Mouse (Mus musculus): ENCODE results near the gene Tmem45a. TPM values are rescaled to one million over a fixed set of nuclear protein-coding genes. Genes with fewer than 3 reads are reported as not detected.
"Not testable (repeated sequence)": the region's sequence is repeated elsewhere in the genome, so short reads cannot be mapped to it uniquely, and the experiment has no call there.

Tmem45a gene
- total RNA-seq (2014; fragmentation: Nextera tagmentation) (not detected in 2 replicates), total RNA-seq (2017) (not detected in 2 replicates)

DNA sequence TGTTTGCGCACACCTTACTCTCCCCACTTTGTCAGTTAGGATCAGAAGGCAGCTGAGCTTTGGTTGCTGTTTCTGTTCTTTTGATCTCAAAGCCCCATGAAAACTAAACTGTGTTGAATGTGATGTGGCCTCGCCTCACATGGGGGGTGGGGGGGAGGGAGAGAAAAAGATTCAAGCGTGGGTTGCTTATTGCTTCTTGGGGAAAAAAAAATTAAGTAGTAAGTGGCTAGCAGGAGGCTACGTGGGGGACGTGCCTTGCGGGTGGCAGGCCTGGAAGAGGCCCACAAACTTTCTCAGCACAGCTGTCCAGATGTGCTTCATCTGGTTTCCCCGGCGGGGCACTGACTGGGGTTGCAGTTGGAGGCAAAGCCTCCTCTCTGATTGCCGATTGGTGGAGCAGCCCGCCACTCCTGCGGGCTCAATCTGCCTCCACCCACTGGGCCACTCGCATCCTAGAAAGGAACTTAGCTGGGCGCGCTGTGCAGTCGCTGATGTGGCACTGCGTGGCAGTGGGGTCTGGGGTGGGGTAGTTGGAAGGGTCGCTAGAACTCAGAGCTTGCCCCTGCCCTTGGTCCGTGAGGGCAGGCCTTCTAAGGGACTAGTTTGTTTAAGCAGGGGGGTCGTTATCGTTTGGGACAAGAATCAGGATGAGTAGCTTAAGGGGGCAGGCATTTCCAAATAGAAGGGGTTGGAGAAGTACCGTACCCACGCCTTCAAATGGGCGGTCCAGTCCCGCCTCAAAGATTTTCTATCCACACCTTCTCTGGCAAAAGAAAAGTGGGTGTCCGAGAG lies at the start of gene Tmem45a:
Gene Tmem45a (minus strand): TSS at position 343 of the 792 bp plus-strand sequence.
- ATAC-seq (replicated peaks; ENCODE audit: low FRiP score, low TSS enrichment, poor library complexity, severe bottlenecking): peak; percentile 99

DNA sequence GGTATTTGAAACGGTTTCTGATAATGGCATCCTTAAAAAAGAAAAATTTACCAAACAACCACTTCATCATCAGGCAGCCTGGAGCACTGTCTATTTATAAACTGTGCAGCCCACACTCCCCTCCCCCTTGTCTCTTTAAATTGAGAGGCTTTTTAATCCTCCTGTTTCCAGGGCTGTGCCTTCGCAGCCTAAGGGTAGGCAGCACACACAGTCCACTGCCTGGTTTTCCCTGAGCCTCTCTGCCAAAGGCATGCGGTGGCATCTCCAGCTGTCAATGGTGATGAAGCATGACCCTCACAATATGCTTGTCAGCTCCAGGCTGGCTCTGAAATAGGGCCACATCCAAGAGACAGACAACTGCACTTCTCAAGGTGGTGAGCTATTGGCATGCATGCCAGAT lies 42.1 kb upstream of the Tmem45a start, which contains the start of gene Lnp1:
Gene Lnp1 (minus strand): TSS at position 39 of the 400 bp plus-strand sequence.
- ATAC-seq (replicated peaks; ENCODE audit: low FRiP score, low TSS enrichment, poor library complexity, severe bottlenecking): no peak

DNA sequence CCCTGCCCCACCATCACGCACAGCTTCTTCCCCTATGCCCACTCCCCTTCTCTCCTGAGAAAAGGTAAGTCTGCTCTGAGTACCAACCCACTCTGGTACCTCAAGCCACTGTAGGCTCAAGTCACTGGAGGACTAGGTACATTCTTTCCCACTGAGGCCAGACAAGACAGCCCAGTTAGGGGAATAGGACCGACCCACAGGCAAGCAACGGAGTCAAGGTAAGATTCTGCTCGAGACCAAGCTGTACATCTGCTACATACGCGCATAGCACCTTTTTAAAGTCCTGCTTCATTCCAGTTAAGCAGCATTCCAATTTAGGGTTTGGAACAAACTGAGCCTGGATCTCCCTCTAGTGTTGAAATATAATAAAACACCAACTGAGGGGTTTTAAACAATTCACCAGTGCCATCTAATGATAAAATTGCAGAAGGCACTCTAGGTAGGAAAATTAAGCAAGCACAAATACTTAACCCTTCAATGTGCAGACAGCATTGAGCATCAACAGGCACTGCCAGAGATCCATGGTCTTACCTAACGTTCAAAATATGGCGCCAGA lies 34.2 kb upstream of the Tmem45a start:
- ATAC-seq (replicated peaks; ENCODE audit: low FRiP score, low TSS enrichment, poor library complexity, severe bottlenecking): peak; percentile 91

DNA sequence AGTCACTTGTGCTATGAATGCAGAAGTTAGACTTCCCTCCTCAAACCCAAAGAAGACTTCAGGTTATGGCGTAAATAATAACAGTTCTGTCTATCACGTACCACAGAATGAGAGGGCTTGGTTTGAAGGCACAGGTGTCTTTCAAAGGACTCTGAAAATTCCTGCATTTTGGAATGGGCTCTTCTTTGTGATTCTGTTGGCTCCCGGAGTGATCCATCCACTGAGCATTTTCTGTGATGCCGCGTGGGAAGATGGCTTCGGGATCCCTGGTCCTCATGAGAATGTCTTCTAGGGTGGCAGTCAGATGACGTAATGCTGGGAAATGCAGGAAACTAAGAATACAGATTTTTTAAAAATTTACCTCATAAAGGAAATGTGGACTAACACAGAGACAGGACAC lies 31.3 kb upstream of the Tmem45a start:
- ATAC-seq (replicated peaks; ENCODE audit: low FRiP score, low TSS enrichment, poor library complexity, severe bottlenecking): no peak

DNA sequence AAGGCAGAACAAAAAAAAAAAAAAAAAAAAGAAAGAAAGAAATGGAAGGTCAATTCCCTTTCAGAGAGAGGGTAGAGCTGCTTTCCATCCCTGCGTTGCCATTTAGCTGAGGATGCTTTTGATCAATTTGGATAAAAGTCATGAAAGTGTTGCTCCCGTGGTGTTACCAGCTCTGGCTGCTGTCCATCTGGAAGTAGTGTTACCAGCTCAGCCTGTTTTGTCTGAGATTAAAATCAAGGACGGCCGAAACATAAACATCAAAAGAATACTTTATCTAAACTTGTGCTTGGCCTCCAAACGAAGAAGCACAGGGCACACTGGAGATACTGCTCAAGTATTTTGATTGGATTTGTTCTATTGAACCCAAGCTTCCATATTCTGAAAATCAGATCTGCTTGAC lies 23.0 kb upstream of the Tmem45a start:
- no peak for ATAC-seq (replicated peaks; ENCODE audit: low FRiP score, low TSS enrichment, poor library complexity, severe bottlenecking)

DNA sequence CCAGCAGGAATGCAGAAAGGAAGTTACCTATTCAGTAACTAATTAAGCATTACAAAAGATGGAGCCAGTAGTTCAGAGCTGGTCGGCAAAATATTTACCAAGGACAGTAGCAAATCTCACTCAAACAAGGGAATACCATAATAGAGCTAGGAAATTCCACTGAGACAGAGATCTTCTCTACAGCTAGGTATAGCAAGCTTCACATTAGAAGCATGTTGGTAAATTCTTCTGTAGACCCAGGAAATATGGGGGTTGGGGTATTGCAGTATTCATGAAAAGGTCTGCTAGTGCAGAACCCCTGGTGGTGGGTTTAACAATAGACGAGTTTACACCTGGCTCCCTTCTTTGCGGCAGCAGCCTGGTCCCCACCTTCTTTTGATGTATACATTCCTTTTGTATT lies 16.2 kb upstream of the Tmem45a start:
- not testable (repeated sequence) for ATAC-seq (replicated peaks; ENCODE audit: low FRiP score, low TSS enrichment, poor library complexity, severe bottlenecking)

DNA sequence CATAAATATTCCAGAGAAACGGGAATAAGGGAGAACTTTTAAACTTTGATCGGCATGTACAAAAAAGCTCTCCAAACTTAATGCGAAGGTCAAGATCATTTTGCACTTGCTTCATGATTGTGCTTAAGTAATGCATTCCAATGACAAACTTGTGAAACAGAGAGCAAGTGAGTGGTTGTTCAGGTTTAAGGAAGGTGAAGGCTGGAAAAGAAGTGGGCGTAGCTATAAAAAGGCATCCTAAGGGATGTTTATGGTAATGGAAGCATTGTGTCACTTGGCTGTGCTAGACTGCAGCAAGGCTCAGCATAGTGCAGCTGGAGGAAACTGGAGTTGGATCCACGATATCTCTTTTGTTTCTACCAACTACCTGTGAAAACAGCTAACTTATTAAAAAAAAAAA lies 5.6 kb upstream of the Tmem45a start:
- ATAC-seq (replicated peaks; ENCODE audit: low FRiP score, low TSS enrichment, poor library complexity, severe bottlenecking): no peak

DNA sequence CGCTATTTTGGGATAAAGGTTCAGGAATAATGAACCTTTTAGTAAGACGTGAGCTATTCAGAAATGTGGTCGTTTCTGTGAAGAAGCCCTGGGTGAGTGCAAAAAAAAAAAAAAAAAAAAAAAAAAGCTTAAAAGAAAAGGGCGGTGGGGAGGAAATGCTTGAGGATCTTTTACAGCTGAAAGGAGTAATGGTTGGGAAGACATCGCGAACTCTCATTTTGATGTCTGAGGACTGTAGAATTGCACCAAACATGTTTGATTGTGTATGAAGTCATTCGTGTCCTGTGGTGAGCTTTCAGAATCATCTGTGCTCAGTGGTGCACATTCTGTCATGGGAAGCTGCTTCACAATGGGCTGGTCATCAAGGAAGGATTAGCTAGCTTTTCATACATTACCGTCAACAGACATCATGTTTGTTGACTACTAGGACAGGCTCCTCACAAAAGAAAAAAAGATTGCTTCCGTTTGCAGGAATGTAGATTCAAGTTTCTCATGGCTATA lies 700 bp upstream of the Tmem45a start:
- no peak for ATAC-seq (replicated peaks; ENCODE audit: low FRiP score, low TSS enrichment, poor library complexity, severe bottlenecking)

DNA sequence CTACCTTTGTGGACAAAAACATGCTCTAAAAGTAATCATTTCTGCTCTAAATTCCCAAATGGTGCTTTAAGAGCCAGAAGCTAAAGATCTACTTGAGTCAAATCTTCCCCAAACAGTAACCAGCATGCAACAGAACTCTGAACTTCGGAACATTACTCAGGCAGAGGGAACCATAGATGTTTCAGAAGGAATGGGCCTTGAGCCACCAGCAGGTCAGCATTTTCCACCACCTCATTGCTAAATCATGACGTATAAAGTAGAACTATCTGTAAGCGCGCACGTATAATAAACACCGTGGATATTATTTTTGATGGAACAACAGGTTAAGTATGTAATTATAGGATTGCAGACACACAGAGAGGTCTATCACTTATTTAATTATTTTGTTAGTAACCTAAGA lies 1.2 kb downstream of the Tmem45a start:
- no peak for ATAC-seq (replicated peaks; ENCODE audit: low FRiP score, low TSS enrichment, poor library complexity, severe bottlenecking)

DNA sequence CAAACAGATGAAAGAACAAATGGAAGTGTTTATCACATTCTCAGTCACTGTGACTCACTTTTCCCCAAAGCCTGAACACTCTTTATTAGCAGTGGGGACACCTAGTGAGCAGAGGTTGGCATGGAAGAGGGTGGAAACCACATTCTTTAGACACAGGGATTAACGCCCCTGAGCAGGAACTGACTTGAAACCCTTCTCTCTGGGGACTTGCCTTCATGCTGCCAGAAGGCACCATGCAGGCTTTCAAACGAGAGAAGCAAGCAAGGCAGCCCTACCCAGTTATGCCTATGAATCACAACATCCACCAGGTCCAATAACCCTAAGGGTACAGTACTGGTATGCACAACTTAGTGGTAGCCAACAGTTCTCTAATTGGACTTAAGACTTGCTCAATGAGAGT lies 12.6 kb downstream of the Tmem45a start:
- no peak for ATAC-seq (replicated peaks; ENCODE audit: low FRiP score, low TSS enrichment, poor library complexity, severe bottlenecking)

DNA sequence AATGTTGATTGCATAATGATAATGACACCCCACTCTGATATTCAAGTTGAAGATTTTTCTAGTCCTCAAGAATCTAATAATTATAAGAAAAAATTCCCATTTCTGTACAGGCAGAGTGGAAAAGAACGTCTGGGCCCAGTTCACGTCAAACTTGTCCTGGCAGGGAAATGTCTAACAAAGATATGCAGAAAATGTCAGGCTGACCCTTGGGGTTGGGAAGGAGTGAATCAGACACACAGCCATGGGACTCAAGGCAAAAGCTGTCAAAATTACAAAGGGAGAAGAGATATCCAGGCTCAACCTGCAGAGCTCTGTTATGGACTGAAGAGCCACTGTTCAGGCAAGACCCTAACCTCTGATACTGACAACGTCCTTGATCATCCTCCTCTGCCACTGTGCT lies 15.5 kb downstream of the Tmem45a start:
- no peak for ATAC-seq (replicated peaks; ENCODE audit: low FRiP score, low TSS enrichment, poor library complexity, severe bottlenecking)

DNA sequence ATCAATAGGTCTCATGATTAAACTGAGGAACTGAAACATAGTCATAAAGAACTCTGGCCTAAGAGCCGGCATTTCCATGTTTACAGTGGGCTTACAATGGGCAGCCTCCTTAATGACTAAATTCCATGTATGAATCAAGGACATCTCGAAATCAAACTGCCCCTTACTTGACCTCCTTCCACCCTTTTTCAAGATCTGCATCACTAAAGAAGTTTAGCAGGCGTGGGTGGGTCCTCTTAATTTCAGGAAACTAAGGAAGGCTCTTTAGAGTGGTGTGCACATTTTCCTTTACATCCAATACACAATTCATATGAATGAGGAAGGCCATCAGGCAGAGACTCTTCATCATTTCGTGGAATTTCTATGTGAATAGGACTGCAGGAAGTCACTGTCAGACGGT lies 17.6 kb downstream of the Tmem45a start:
- no peak for ATAC-seq (replicated peaks; ENCODE audit: low FRiP score, low TSS enrichment, poor library complexity, severe bottlenecking)

DNA sequence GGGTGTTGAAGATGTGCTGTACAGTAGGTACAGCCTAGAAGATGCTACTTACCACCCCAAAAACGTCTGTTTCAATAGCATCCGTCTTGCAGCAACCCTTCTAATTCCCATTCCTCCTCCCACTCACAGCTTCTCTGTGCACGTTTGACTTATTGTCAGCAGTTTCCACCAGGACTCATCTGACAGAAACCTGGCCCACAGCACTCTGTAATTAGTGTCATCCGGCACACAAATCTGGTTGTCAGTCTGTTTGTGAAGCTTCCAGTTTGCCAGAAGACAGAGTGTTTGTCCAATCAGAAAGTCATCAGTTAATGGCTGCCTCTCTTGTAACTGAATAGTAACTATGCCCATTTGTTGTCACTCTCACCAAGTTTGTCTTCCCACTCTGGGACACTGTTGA lies 18.4 kb downstream of the Tmem45a start:
- no peak for ATAC-seq (replicated peaks; ENCODE audit: low FRiP score, low TSS enrichment, poor library complexity, severe bottlenecking)

DNA sequence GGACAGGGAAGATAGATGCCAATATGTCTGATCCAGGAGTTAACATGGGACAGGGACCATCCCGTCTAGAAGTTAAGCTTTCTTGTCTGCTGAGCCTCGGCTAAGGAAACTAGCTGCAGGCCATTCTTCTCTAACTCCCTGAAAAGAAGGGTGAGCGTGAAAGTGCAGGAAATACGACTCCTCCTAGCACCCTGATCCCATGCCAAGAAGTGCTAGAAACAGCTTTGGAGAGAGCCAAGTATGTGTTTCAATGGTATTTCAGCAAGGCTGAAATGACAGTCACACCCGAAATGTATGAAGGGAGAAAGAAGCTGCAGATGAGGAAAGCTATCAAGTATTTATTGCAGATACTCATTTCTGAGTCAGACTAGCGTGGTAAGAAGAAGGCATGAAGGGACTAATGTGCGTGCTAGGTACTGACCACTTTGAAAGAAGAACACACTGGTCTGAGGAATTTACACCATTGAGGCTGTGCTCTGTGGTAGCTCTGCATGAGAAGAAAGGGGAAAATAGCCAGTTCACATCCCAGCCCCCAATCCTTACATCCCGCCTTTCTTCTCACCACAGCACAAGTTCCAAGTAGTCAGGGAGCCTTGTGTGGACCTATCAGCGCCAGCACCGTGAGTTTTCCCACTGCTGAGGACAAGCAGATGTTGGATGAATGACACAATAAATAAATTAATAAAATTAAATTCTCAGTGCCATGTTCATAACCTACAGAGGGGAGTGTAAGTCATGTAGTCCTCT lies 33.0 kb downstream of the Tmem45a start:
- ATAC-seq (replicated peaks; ENCODE audit: low FRiP score, low TSS enrichment, poor library complexity, severe bottlenecking): no peak

DNA sequence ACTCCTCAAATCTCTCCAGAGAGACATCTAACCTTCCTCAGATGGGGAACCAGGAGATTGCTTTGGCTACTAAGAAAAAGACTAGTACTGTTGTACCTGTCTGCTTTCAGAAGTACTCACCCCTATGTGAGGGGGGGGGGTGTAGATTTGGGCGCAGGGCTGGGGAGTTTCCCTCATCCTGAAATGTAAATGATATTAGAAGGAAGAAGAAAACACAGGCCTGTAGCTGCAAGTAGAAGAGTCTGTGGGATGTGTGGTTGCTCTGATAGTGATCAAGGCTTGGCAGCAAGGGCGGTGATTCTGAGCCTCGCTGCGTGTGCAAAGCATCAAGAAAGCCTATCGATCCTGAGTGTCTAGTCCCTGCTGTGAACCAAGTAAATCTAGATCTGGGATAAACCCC lies 43.0 kb downstream of the Tmem45a start:
- 0 out of 2 replicates have a peak, but pooled peaks have one; percentile 44 for ATAC-seq (replicated peaks; ENCODE audit: low FRiP score, low TSS enrichment, poor library complexity, severe bottlenecking)

DNA sequence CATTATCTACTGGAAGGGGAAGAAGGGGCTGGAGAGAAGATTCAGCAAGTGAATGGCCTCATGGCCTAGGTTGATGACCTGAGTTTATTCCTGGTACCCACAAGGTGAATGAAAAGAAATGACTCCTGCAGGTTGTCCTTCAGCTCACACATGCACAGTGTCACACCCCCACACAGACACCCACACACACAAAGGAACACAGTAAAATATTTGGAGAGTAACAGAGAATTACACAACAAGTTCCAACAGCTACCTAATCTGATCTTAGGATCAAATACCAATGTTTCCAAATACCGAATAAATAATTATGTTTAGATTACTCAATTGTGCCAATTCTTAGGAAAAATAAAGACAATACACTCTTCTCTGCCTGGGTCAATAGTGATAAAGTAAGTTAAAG lies 52.7 kb downstream of the Tmem45a start:
- ATAC-seq (replicated peaks; ENCODE audit: low FRiP score, low TSS enrichment, poor library complexity, severe bottlenecking): no peak

DNA sequence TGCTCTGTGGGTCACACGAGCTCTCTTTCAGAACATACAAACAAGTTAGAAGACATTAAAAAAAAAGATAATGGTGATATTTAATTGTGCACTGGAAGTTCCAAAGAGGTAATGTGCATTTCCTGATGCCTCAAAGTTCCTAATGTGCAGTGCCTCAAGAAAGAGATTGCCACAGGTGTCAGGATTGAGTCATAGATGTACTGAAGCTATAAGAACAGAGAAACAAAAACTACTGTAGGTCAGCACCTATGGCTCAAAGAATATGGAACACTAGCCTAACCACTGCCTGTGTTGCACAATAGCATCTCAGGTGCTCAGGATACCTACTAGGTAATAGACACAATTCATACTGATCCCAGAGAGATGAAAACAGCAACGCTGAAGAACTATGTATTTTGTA lies 54.0 kb downstream of the Tmem45a start:
- no peak for ATAC-seq (replicated peaks; ENCODE audit: low FRiP score, low TSS enrichment, poor library complexity, severe bottlenecking)

DNA sequence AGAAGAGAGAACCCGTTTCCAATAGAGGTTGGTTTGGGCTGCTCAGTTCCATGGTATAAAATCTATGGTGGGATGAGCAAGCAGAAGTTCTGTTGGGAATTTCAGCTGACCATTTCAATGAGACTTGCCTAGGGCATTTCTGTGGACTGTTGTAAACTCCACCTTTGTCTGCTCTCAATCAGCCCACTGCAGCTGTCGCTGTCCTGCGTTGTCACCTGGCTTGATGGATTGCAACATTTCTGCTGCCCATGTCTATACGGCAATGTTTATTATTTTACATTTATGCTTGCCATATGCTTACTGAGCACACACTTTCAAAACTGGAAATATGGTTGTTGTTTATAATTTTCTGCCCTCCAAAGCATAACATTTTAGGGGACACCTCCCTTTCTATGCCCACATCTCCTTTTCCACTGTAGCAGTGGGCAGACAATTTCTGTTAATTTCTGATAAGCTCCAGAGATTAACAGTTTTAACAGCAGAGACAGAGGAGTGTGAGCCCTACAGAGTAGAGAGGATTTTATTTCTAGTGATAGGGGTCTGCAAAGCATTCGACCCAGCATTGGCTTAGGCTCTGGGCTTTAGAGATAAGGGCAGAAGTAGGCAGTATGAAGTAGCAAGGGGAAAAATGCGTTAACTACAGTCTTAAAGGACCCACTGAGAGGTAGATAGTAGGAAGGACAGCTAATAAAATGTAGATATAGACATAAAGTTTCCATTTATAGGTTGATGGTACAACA lies 84.4 kb downstream of the Tmem45a start:
- ATAC-seq (replicated peaks; ENCODE audit: low FRiP score, low TSS enrichment, poor library complexity, severe bottlenecking): peak; percentile 82

DNA sequence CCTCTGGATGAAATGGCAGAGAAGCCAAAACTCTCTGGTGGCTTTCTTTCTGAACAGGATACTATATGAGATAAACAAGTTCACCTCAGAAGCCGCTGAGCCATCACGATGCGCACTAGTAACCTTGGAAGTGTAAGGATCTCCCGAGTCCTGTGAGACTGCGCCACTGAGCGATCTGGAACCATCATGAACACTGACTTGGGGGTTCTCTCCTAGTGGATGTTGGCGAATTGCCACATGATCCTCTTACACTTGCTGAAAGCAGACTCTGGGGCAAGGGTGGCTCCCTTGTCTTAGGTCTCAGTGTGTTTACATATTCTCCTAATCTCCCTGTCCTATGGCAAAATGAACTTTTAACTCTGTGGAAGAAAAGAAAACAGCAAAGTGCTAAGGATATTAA lies 85.0 kb downstream of the Tmem45a start:
- peak; percentile 16 for ATAC-seq (replicated peaks; ENCODE audit: low FRiP score, low TSS enrichment, poor library complexity, severe bottlenecking)

DNA sequence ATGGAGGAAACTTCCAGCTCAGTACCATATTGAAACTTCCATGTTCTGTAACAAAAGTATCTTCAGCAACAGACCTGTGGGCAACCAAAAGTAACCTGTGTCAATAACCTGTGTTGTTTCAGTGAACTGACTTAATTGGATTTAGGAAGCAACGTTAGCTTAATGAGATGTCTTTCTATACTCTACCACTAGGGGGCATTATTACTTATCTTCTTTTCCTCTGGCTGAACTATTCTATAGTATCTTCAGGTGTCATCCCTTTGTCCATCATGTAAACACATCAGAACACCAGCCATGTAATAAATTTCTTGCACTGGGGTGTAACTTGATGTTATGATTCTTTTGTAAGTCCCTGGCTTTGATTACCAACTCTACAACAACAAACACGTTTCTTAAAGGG lies 85.5 kb downstream of the Tmem45a start:
- ATAC-seq (replicated peaks; ENCODE audit: low FRiP score, low TSS enrichment, poor library complexity, severe bottlenecking): no peak
